Mouse (Mus musculus) adrenal gland, postnatal 4 days (tissue): ENCODE measurements around the gene Slc25a10. TPM values are rescaled to one million over a fixed set of nuclear protein-coding genes. Genes with fewer than 3 reads are reported as not detected.
"Not testable (repeated sequence)": the region's sequence is repeated elsewhere in the genome, so short reads cannot be mapped to it uniquely, and the experiment has no call there.

Source experiments
- DNase-seq, 2 experiments: peaks; one replicate each; pipeline ENCODE4 v3.0.0; 2021 to 2022; ENCODE audit warnings: low spot score in 2 of 2, mixed read lengths in 2 of 2
- total RNA-seq, 2 experiments: library from RNA; stranded (reverse); gene quantifications; 2 replicates each; pipeline ENCODE4 v1.2.3; 2021

The Slc25a10 gene
- total RNA-seq, 2 experiments from 2014 or later, result 102 to 103 TPM

GRCm38 (mm10) chr11:120508290-120508870 lies 16.7 kb downstream of the Slc25a10 start:
- DNase-seq, result no peak

- no peak for DNase-seq
Observed at GRCm38 (mm10) chr11:120509940-120510339, 18.3 kb downstream of the Slc25a10 start.

GRCm38 (mm10) chr11:120510375-120511030 lies 18.9 kb downstream of the Slc25a10 start:
- no peak for DNase-seq

- no peak for DNase-seq
Observed at GRCm38 (mm10) chr11:120512790-120513453, 21.3 kb downstream of the Slc25a10 start.

GRCm38 (mm10) chr11:120514262-120514661 lies 22.6 kb downstream of the Slc25a10 start:
- DNase-seq, result not testable (repeated sequence)

GRCm38 (mm10) chr11:120515611-120516010 lies 24.0 kb downstream of the Slc25a10 start:
- peak; percentile 80 to 86 for DNase-seq

GRCm38 (mm10) chr11:120517147-120517546 lies 25.5 kb downstream of the Slc25a10 start:
- no peak for DNase-seq

GRCm38 (mm10) chr11:120518027-120518426 lies 26.4 kb downstream of the Slc25a10 start:
- DNase-seq, result no peak

- no peak for DNase-seq
Observed at GRCm38 (mm10) chr11:120518558-120518957, 26.9 kb downstream of the Slc25a10 start.

GRCm38 (mm10) chr11:120519738-120520137 lies 28.1 kb downstream of the Slc25a10 start:
- DNase-seq, result no peak

GRCm38 (mm10) chr11:120520498-120520897 lies 28.9 kb downstream of the Slc25a10 start:
- DNase-seq, result no peak

GRCm38 (mm10) chr11:120520967-120521540 lies 29.4 kb downstream of the Slc25a10 start:
- no peak for DNase-seq

- DNase-seq, result no peak
Observed at GRCm38 (mm10) chr11:120522581-120522980, 30.9 kb downstream of the Slc25a10 start.

GRCm38 (mm10) chr11:120525959-120526358 lies 34.3 kb downstream of the Slc25a10 start:
- no peak for DNase-seq

- DNase-seq, result no peak
Observed at GRCm38 (mm10) chr11:120527690-120528354, 36.2 kb downstream of the Slc25a10 start.

GRCm38 (mm10) chr11:120528903-120529302 lies 37.3 kb downstream of the Slc25a10 start:
- DNase-seq, result no peak

- no peak for DNase-seq
Observed at GRCm38 (mm10) chr11:120530085-120530964, 38.7 kb downstream of the Slc25a10 start, which contains the start of gene Gcgr. Gene Gcgr (plus strand): TSS chr11:120530699.

- no peak for DNase-seq
Observed at GRCm38 (mm10) chr11:120531646-120532045, 40.0 kb downstream of the Slc25a10 start.

GRCm38 (mm10) chr11:120534093-120534492 lies 42.5 kb downstream of the Slc25a10 start:
- no peak for DNase-seq

- DNase-seq, result no peak
Observed at GRCm38 (mm10) chr11:120535145-120535544, 43.5 kb downstream of the Slc25a10 start.
